Mouse (Mus musculus) hindbrain, embryonic 14.5 days (tissue): ENCODE results near the gene Akap13. TPM values are rescaled to one million over a fixed set of nuclear protein-coding genes. Genes with fewer than 3 reads are reported as not detected.

Experiments
- ATAC-seq: fragments of 200-750 bp; cut with Nextera tagmentation; 2 replicates; pipeline ENCODE4 v1.8.0; 2017; ENCODE audit warnings: moderate number of reproducible peaks, mild to moderate bottlenecking, moderate TSS enrichment, moderate library complexity; ENCODE audit not compliant: low FRiP score
- DNase-seq: peaks from one replicate; pipeline ENCODE4 v3.0.0-alpha.2; 2015; ENCODE audit warnings: low spot score
- H3K27ac ChIP-seq: fragments of 300-500 bp; sonication (generic); 2 replicates; pipeline ENCODE4 v1.5.1; 2014; ENCODE audit warnings: mild to moderate bottlenecking, moderate library complexity
- H3K27me3 ChIP-seq: fragments of 300-500 bp; sonication (generic); 2 replicates; pipeline ENCODE4 v1.6.1; 2014; ENCODE audit warnings: mild to moderate bottlenecking, low read length, mixed read lengths; ENCODE audit not compliant: control insufficient read depth, insufficient read depth
- H3K36me3 ChIP-seq: fragments of 300-500 bp; sonication (generic); replicated peaks from 2 replicates; pipeline ENCODE4 v1.6.1; 2014; ENCODE audit not compliant: control insufficient read depth, insufficient read depth
- H3K4me1 ChIP-seq: fragments of 300-500 bp; sonication (generic); replicated peaks from 2 replicates; pipeline ENCODE4 v1.6.1; 2014; ENCODE audit warnings: antibody characterized with exemption, low read length, mixed read lengths; ENCODE audit not compliant: control insufficient read depth, insufficient read depth
- H3K4me2 ChIP-seq: fragments of 300-500 bp; sonication (generic); replicated peaks from 2 replicates; pipeline ENCODE4 v1.6.1; 2014; ENCODE audit warnings: mild to moderate bottlenecking, moderate library complexity
- H3K4me3 ChIP-seq: fragments of 300-500 bp; sonication (generic); replicated peaks from 2 replicates; pipeline ENCODE4 v1.5.1; 2014; ENCODE audit warnings: mild to moderate bottlenecking, low read length
- H3K9ac ChIP-seq: fragments of 300-500 bp; sonication (generic); 2 replicates; pipeline ENCODE4 v1.6.1; 2014
- H3K9me3 ChIP-seq: fragments of 300-500 bp; sonication (generic); 2 replicates; pipeline ENCODE4 v1.6.1; 2016; ENCODE audit warnings: low read length; ENCODE audit not compliant: control insufficient read depth
- WGBS: fragments of 180-500 bp; shearing (Covaris S2); extraction: QIAGEN DNeasy Blood & Tissue Kit; methylation state at CpG from one replicate; pipeline ENCODE4 v1.1.7; 2014; 5-methylcytosine and 5-hydroxymethylcytosine counted together
- polyA plus RNA-seq: library from polyadenylated mRNA; unstranded; fragments of >200 nt; fragmentation: Nextera tagmentation; extraction: Ambion mirVana; gene quantifications from 2 replicates; pipeline ENCODE4 v1.2.1, GENCODE M21; 2014

The Akap13 gene
- polyA plus RNA-seq, 1 experiment from 2014 or later: 19.8 TPM

DNA sequence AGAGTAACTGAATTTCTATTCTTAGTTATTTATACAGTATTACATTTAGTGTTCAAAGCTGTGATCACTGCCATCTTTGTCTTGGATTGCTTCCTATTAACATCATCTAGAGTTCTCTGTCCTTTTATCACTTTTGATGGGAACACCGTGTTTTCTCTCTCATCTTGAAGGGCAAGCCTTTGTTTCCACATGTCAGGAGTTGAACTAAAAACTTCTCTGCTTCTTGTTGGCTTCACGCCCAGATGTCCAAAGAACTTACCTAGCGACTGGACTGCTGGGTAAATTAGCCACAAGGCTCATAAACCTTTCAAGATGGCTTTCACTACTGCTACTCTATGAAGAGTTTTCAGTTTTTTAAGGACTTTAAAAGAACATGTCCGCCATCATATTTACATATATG lies 165.6 kb downstream of the Akap13 start:
- Histone ChIP-seq H3K9me3 (no peaks in the 10 kb centered on the region), H3K4me2 (no peak overlapping the region), H3K36me3 (no peaks in the 10 kb centered on the region), H3K27ac (no peak overlapping the region), H3K4me3 (no peak overlapping the region), H3K4me1 (no peaks in the 10 kb centered on the region), H3K9ac (no peak overlapping the region), H3K27me3 (no peaks in the 10 kb centered on the region)
- 80% methylated on average over 4 of the region's 4 CpGs for WGBS
- DNase-seq (no peak), ATAC-seq (no peak)

GRCm38 (mm10) chr7:75627831-75628230 lies 172.5 kb downstream of the Akap13 start:
- no peaks in the 10 kb centered on the region for H3K9me3 ChIP-seq
- no peak overlapping the region for H3K9ac ChIP-seq
- ATAC-seq (no peak), DNase-seq (no peak)
- 86% methylated on average over 2 of the region's 2 CpGs for WGBS
- no peak overlapping the region for H3K27ac ChIP-seq
- H3K36me3 ChIP-seq: no peaks in the 10 kb centered on the region
- H3K4me1 ChIP-seq: no peaks in the 10 kb centered on the region
- no peaks in the 10 kb centered on the region for H3K27me3 ChIP-seq
- H3K4me3 ChIP-seq: no peak overlapping the region
- H3K4me2 ChIP-seq: no peak overlapping the region

- Histone ChIP-seq H3K4me3 (no peak overlapping the region), H3K9me3 (no peaks in the 10 kb centered on the region), H3K9ac (no peak overlapping the region), H3K27me3 (no peaks in the 10 kb centered on the region), H3K4me1 (no peaks in the 10 kb centered on the region), H3K36me3 (no peaks in the 10 kb centered on the region), H3K27ac (no peak overlapping the region), H3K4me2 (no peak overlapping the region)
- ATAC-seq (no peak), DNase-seq (no peak)
- 94% methylated on average over 4 of the region's 4 CpGs for WGBS
These were observed 174.3 kb downstream of the Akap13 start for GRCm38 (mm10) chr7:75629669-75630068.

DNA sequence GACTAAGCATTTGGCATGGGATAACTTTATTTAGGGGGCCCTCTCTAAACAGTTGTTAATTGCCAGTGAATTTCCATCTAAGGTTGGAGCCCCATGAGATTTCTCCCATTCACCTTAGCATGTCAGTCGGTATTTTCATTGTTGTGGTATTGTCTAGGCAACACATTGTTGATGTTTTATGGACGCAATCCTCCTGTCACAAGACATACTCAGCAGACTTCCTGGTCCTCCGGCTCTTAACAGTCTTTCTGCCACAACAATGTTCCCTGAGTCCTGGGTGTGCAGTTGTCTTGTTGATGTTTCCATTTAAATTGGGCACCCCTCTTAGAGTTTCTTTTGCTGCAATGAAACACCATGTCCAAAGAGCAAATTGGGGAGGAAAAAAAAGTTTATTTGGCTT lies 177.6 kb downstream of the Akap13 start:
- 50% methylated on average over 3 of the region's 3 CpGs for WGBS
- no peaks in the 10 kb centered on the region for H3K27me3 ChIP-seq
- H3K4me2 ChIP-seq: no peak overlapping the region
- H3K9me3 ChIP-seq: no peaks in the 10 kb centered on the region
- no peak overlapping the region for H3K27ac ChIP-seq
- H3K4me1 ChIP-seq: no peaks in the 10 kb centered on the region
- ATAC-seq (no peak), DNase-seq (no peak)
- H3K4me3 ChIP-seq: no peak overlapping the region
- H3K36me3 ChIP-seq: no peaks in the 10 kb centered on the region
- no peak overlapping the region for H3K9ac ChIP-seq

- ATAC-seq: no peak
- DNase-seq: no peak
These were observed 178.1 kb downstream of the Akap13 start for GRCm38 (mm10) chr7:75633393-75633792.

GRCm38 (mm10) chr7:75633807-75634526 lies 178.6 kb downstream of the Akap13 start:
- no peaks in the 10 kb centered on the region for H3K4me1 ChIP-seq
- no peak for ATAC-seq

More at GRCm38 (mm10) chr7:75633393-75633792, 178.1 kb downstream of the Akap13 start:
- no peak overlapping the region for H3K4me2 ChIP-seq
- no peak overlapping the region for H3K4me3 ChIP-seq
- no peaks in the 10 kb centered on the region for H3K9me3 ChIP-seq
- no peaks in the 10 kb centered on the region for H3K27me3 ChIP-seq
- no peak overlapping the region for H3K27ac ChIP-seq
- no peaks in the 10 kb centered on the region for H3K4me1 ChIP-seq
- H3K36me3 ChIP-seq: no peaks in the 10 kb centered on the region
- H3K9ac ChIP-seq: no peak overlapping the region

DNA sequence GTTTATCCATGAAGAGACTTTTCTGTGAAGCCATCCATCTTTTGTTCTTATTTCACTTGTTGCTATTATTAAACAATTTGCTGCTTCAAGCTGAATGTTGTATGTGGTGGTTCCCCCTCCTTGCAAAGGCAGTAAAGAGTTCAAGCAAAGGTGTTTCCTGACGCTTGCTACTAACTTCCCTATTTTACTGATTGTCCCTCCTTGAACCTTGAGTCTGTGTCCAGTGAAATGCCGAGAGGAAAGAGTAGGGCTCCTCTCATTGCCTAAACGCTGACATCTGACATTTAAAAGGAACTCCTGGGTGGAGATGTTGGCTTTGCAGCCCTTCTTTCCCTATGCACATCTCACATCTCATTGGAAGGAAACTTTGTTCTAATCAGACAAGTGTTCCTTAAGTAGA lies 183.4 kb downstream of the Akap13 start:
- ATAC-seq (no peak), DNase-seq (no peak)
- Histone ChIP-seq H3K27me3 (no peaks in the 10 kb centered on the region), H3K9ac (no peak overlapping the region), H3K4me2 (no peak overlapping the region), H3K9me3 (no peaks in the 10 kb centered on the region), H3K4me1 (peaks cover 4% of the 10 kb centered on the region), H3K4me3 (no peak overlapping the region), H3K36me3 (no peaks in the 10 kb centered on the region), H3K27ac (no peak overlapping the region)
- WGBS: 65% methylated on average over 3 of the region's 3 CpGs

More at GRCm38 (mm10) chr7:75633807-75634526, 178.6 kb downstream of the Akap13 start:
- H3K27ac ChIP-seq: no peak overlapping the region
- no peak overlapping the region for H3K9ac ChIP-seq
- H3K36me3 ChIP-seq: no peaks in the 10 kb centered on the region
- no peak overlapping the region for H3K4me3 ChIP-seq
- H3K4me2 ChIP-seq: no peak overlapping the region
- no peak for DNase-seq
- H3K9me3 ChIP-seq: no peaks in the 10 kb centered on the region
- H3K27me3 ChIP-seq: no peaks in the 10 kb centered on the region
- WGBS: 72% methylated on average over 7 of the region's 7 CpGs

GRCm38 (mm10) chr7:75639541-75639940 lies 184.2 kb downstream of the Akap13 start:
- Histone ChIP-seq H3K27me3 (no peaks in the 10 kb centered on the region), H3K9ac (no peak overlapping the region), H3K4me2 (no peak overlapping the region), H3K4me3 (no peak overlapping the region), H3K4me1 (peaks cover 4% of the 10 kb centered on the region), H3K36me3 (no peaks in the 10 kb centered on the region), H3K9me3 (no peaks in the 10 kb centered on the region), H3K27ac (no peak overlapping the region)
- WGBS: 23% methylated on average over 3 of the region's 3 CpGs
- no peak; the same call in 1 of the 2 replicates for ATAC-seq
- DNase-seq: peak; percentile 76

- Histone ChIP-seq H3K4me3 (no peak overlapping the region), H3K4me1 (peaks cover 4% of the 10 kb centered on the region), H3K27me3 (no peaks in the 10 kb centered on the region), H3K9ac (no peak overlapping the region), H3K9me3 (no peaks in the 10 kb centered on the region), H3K4me2 (no peak overlapping the region), H3K27ac (no peak overlapping the region), H3K36me3 (no peaks in the 10 kb centered on the region)
- ATAC-seq (no peak), DNase-seq (no peak)
These were observed 184.7 kb downstream of the Akap13 start for GRCm38 (mm10) chr7:75640074-75640473.

DNA sequence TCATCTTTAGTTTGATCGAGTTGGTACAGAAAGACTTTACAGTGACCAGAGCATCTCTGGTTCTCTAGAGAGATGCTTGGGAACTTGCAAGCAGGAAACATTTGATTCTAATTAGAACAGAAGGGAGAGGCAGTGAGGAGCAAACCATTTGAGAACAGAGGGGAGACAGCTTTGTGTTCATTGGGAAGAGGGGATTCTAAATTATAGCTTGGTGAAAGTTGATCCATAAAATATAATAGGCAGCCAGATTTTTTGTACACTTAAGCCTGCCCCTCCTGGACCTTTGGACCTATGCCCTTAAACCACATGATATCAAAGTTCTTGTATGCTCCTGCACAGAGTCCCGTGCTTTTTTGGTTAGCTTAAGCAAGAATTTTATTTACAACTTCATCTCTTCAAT lies 185.3 kb downstream of the Akap13 start:
- no peaks in the 10 kb centered on the region for H3K9me3 ChIP-seq
- H3K4me3 ChIP-seq: no peak overlapping the region
- no peak overlapping the region for H3K9ac ChIP-seq
- DNase-seq (no peak), ATAC-seq (no peak)
- 0 out of 2 replicates have a peak overlapping the region, but pooled peaks have one; percentile 26 for H3K27ac ChIP-seq
- no peaks in the 10 kb centered on the region for H3K36me3 ChIP-seq
- WGBS: 82% methylated on average over 2 of the region's 2 CpGs
- H3K27me3 ChIP-seq: no peaks in the 10 kb centered on the region
- H3K4me1 ChIP-seq: peaks cover 4% of the 10 kb centered on the region
- H3K4me2 ChIP-seq: no peak overlapping the region
